Mouse (Mus musculus) stomach, postnatal 0 days (tissue): ENCODE data around the gene Cfap97d1.

Experiments used
- CTCF ChIP-seq: IDR thresholded peaks from 2 replicates; pipeline ENCODE4 v1.5.1; 2016; ENCODE audit warnings: antibody characterized with exemption, low read depth, mild to moderate bottlenecking, moderate library complexity
- EP300 ChIP-seq: optimal IDR thresholded peaks from 2 replicates; pipeline ENCODE3; 2016; ENCODE audit warnings: antibody characterized with exemption

- TF ChIP-seq CTCF = no peak
- TF ChIP-seq EP300 = no peak
Observed at GRCm38 (mm10) chr11:101969835-101970234, 14.2 kb upstream of the Cfap97d1 start.
